Mouse (Mus musculus) A20 (cell line): ENCODE measurements at regions not wholly inside any gene's neighbourhood (a gene's known extent, or its start where the extent isn't known, plus 50 kb on each side); places are given as distances from the start of the nearest gene placed in this dataset.
A peak's percentile ranks its signal among the peaks of the same experiment; 100 is the strongest.

Source experiments
- DNase-seq: peaks from one replicate; pipeline ENCODE4 v3.0.0-alpha.2; 2011; ENCODE audit warnings: low read depth, low spot score

GRCm38 (mm10) chr3:74035200-74035599 lies 327.0 kb upstream of the Bche start:
- DNase-seq, result peak; percentile 31

GRCm38 (mm10) chr3:74019501-74019900 lies 311.3 kb upstream of the Bche start:
- no peak for DNase-seq
